Mouse (Mus musculus) stomach, embryonic 16.5 days (tissue): ENCODE data around the gene Gm19684. TPM values are rescaled to one million over a fixed set of nuclear protein-coding genes. Genes with fewer than 3 reads are reported as not detected.
"Not testable (repeated sequence)": the region's sequence is repeated elsewhere in the genome, so short reads cannot be mapped to it uniquely, and the experiment has no call there.

ENCODE experiments used
- ATAC-seq: fragments of 200-750 bp; cut with Nextera tagmentation; 2 replicates; pipeline ENCODE4 v1.8.0; 2017; ENCODE audit warnings: moderate number of reproducible peaks, moderate TSS enrichment; ENCODE audit not compliant: insufficient read depth, low FRiP score
- H3K27ac ChIP-seq: fragments of 300-500 bp; sonication (generic); 2 replicates; pipeline ENCODE4 v1.5.1; 2014; ENCODE audit warnings: low read length
- H3K27me3 ChIP-seq: fragments of 300-500 bp; sonication (generic); 2 replicates; pipeline ENCODE4 v1.6.1; 2014; ENCODE audit warnings: low read length, control low read depth, mixed read lengths; ENCODE audit not compliant: control insufficient read depth, insufficient read depth
- H3K36me3 ChIP-seq: fragments of 300-500 bp; sonication (generic); 2 replicates; pipeline ENCODE4 v1.6.1; 2014; ENCODE audit warnings: low read length; ENCODE audit not compliant: control insufficient read depth, insufficient read depth
- H3K4me1 ChIP-seq: fragments of 300-500 bp; sonication (generic); 2 replicates; pipeline ENCODE4 v1.6.1; 2014; ENCODE audit warnings: low read length, control low read depth, mixed read lengths; ENCODE audit not compliant: control insufficient read depth, insufficient read depth
- H3K4me2 ChIP-seq: fragments of 300-500 bp; sonication (generic); 2 replicates; pipeline ENCODE4 v1.6.1; 2014; ENCODE audit warnings: low read depth, low read length, mixed read lengths
- H3K4me3 ChIP-seq: fragments of 300-500 bp; sonication (generic); replicated peaks from 2 replicates; pipeline ENCODE4 v1.5.1; 2014; ENCODE audit warnings: mild to moderate bottlenecking, low read length
- H3K9ac ChIP-seq: fragments of 300-500 bp; sonication (generic); 2 replicates; pipeline ENCODE4 v1.6.1; 2014; ENCODE audit warnings: low read length
- H3K9me3 ChIP-seq: fragments of 300-500 bp; sonication (generic); replicated peaks from 2 replicates; pipeline ENCODE4 v1.6.1; 2016; ENCODE audit warnings: low read length, control low read depth; ENCODE audit not compliant: control insufficient read depth
- WGBS: fragments of 180-500 bp; shearing (Covaris S2); extraction: QIAGEN DNeasy Blood & Tissue Kit; methylation state at CpG from one replicate; pipeline ENCODE4 v1.1.7; 2014; 5-methylcytosine and 5-hydroxymethylcytosine counted together
- polyA plus RNA-seq: library from polyadenylated mRNA; unstranded; fragments of >200 nt; fragmentation: Nextera tagmentation; extraction: Ambion mirVana; gene quantifications from 2 replicates; pipeline ENCODE4 v1.2.1, GENCODE M21; 2015

Gm19684 gene
- polyA plus RNA-seq, 1 experiment from 2014 or later = not detected

- H3K4me3 ChIP-seq, H3K9ac ChIP-seq, H3K36me3 ChIP-seq, H3K4me1 ChIP-seq, H3K4me2 ChIP-seq, H3K27ac ChIP-seq, H3K27me3 ChIP-seq, H3K9me3 ChIP-seq, ATAC-seq: not testable (repeated sequence)
- 64% methylated on average over 10 of the region's 13 CpGs for WGBS
These were observed 7.0 kb downstream of the Gm19684 start for GRCm38 (mm10) chr17:36128525-36128924.

GRCm38 (mm10) chr17:36128968-36129817 lies 7.7 kb downstream of the Gm19684 start, which contains the start of gene Gm7030:
TSS of gene Gm7030 (minus strand) at chr17:36129425.
- H3K4me1 ChIP-seq, H3K4me2 ChIP-seq, H3K9ac ChIP-seq, H3K9me3 ChIP-seq, H3K27ac ChIP-seq, H3K27me3 ChIP-seq, H3K36me3 ChIP-seq, H3K4me3 ChIP-seq: not testable (repeated sequence)
- WGBS = 12% methylated on average over 24 of the region's 28 CpGs
- ATAC-seq = peak; percentile 82; the same call in 1 of the 2 replicates

- Histone ChIP-seq H3K27ac (no peak overlapping the region), H3K27me3 (no peaks in the 10 kb centered on the region), H3K9ac (no peak overlapping the region), H3K4me3 (no peak overlapping the region), H3K36me3 (no peaks in the 10 kb centered on the region), H3K4me2 (no peak overlapping the region), H3K4me1 (no peaks in the 10 kb centered on the region; the same call in 1 of the 2 replicates), H3K9me3 (no peaks in the 10 kb centered on the region)
- no peak for ATAC-seq
- 76% methylated on average over 5 of the region's 5 CpGs for WGBS
These were observed 10.2 kb downstream of the Gm19684 start for GRCm38 (mm10) chr17:36131516-36132265.

- not testable (repeated sequence) for H3K27me3 ChIP-seq, H3K9ac ChIP-seq, H3K27ac ChIP-seq, H3K9me3 ChIP-seq, H3K4me3 ChIP-seq, H3K4me2 ChIP-seq, ATAC-seq, H3K36me3 ChIP-seq, H3K4me1 ChIP-seq
These were observed 14.1 kb downstream of the Gm19684 start for GRCm38 (mm10) chr17:36135421-36136231.

- not testable (repeated sequence) for H3K36me3 ChIP-seq, H3K9me3 ChIP-seq, H3K9ac ChIP-seq, H3K4me3 ChIP-seq, H3K27me3 ChIP-seq, H3K4me1 ChIP-seq, ATAC-seq, H3K27ac ChIP-seq, H3K4me2 ChIP-seq
- 74% methylated on average over 1 of the region's 1 CpGs for WGBS
These were observed 14.9 kb downstream of the Gm19684 start for GRCm38 (mm10) chr17:36136299-36136848.

- WGBS = 2% methylated on average over 78 of the region's 78 CpGs
- Histone ChIP-seq H3K4me1 (peaks cover 7% of the 10 kb centered on the region; the same call in 1 of the 2 replicates), H3K4me3 (peak overlapping the region; percentile 53), H3K27me3 (peaks cover 29% of the 10 kb centered on the region), H3K9ac (peak overlapping the region; percentile 58), H3K9me3 (no peaks in the 10 kb centered on the region), H3K36me3 (no peaks in the 10 kb centered on the region), H3K4me2 (peak overlapping the region; percentile 72), H3K27ac (no peak overlapping the region)
- ATAC-seq = peak; percentile 47; the same call in 1 of the 2 replicates
These were observed 23.8 kb downstream of the Gm19684 start for GRCm38 (mm10) chr17:36145111-36145860.

GRCm38 (mm10) chr17:36145861-36146156 lies 24.3 kb downstream of the Gm19684 start:
- Histone ChIP-seq H3K27me3 (peaks cover 29% of the 10 kb centered on the region), H3K9ac (peak overlapping the region; percentile 58)
- 2% methylated on average over 13 of the region's 13 CpGs for WGBS

GRCm38 (mm10) chr17:36146937-36147336 lies 25.5 kb downstream of the Gm19684 start:
- not testable (repeated sequence) for H3K27ac ChIP-seq, H3K9me3 ChIP-seq, H3K4me1 ChIP-seq, ATAC-seq, H3K9ac ChIP-seq, H3K4me2 ChIP-seq, H3K36me3 ChIP-seq, H3K4me3 ChIP-seq
- peaks cover 29% of the 10 kb centered on the region for H3K27me3 ChIP-seq
- 68% methylated on average over 1 of the region's 1 CpGs for WGBS

More at GRCm38 (mm10) chr17:36145861-36146156, 24.3 kb downstream of the Gm19684 start:
- Histone ChIP-seq H3K4me2 (peak overlapping the region; percentile 72), H3K4me3 (peak overlapping the region; percentile 53)
- ATAC-seq, H3K27ac ChIP-seq, H3K9me3 ChIP-seq, H3K4me1 ChIP-seq, H3K36me3 ChIP-seq: not testable (repeated sequence)
